In the genomic region with DNA sequence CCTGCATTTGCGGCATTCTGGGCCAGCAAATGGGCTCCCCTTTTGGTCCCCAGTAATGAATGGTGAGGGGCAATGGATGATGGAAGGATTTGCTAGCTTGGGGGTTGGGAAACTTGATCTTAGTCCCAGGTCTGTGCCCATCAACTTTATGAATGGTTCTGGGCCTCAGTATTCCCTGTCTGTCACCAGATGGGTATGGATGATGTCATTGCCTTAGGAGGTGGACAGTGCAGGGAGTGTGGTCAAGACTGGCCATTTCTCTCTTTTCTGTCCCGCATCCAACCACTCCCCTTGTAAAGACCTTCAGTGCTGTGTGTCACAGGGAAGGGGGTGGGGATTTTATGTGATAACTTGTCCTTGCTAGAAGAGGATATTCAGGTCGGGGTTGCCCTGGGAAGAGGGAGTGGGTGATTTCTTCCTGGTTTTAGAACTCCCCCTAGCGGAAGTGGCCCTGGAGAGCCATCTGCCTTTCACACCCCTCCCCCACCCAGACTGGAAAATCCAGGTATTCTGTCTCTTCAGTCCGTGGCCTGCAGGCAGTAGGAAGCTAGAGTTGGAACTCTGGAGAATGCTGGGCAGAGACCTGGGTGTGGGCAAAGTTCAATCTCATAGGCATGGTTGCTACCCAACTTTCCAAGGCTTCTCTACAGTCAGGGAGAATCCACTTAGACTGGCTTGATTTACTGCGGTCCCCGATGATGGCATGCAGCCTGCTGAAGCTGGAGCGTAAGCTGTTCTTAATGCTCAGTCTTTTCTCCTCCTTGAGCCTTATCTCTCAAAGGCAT, we compare ENCODE assay signal across 8 mouse cellular contexts. TPM values are rescaled to one million over a fixed set of nuclear protein-coding genes. Genes with fewer than 3 reads are reported as not detected.
A peak's percentile ranks its signal among the peaks of the same experiment; 100 is the strongest.
DNase-seq lines count a peak whose midpoint lies in the region; ATAC-seq and TF ChIP-seq lines count a peak whose summit lies in the region.

No protein-coding gene starts in this region.

- intact Hi-C loops in left cerebral cortex, postnatal 25 days (cut with DNase I): no loop called here
- intact Hi-C loops in left cerebral cortex, postnatal 36 days (cut with DNase I): loop anchor here (2.0 kb wide), 1 partner anchor 83 kb away; a partner anchor contains a TSS

- TF ChIP-seq CTCF in bone marrow macrophage, adult 2 months (IDR thresholded peaks at IDR 0.05; ENCODE audit: low read depth, low read length): peak; percentile 40

- H3K36me3 ChIP-seq in forebrain, embryonic 15.5 days: no peaks in the 10 kb centered on the region
- H3K36me3 ChIP-seq in lung, embryonic 16.5 days (ENCODE audit: control insufficient read depth, insufficient read depth, low read length): no peaks in the 10 kb centered on the region
- 0 out of 2 replicates have a peak, but pooled peaks cover under 1% of the 10 kb centered on the region for H3K36me3 ChIP-seq in stomach, embryonic 15.5 days

- no peaks in the 10 kb centered on the region for H3K27me3 ChIP-seq in forebrain, embryonic 15.5 days
- H3K27me3 ChIP-seq in lung, embryonic 16.5 days (ENCODE audit: control insufficient read depth, insufficient read depth, low read depth, low read length): no peaks in the 10 kb centered on the region
- H3K27me3 ChIP-seq in stomach, embryonic 15.5 days (replicated peaks): no peaks in the 10 kb centered on the region

- WGBS in forebrain, embryonic 15.5 days: 34% methylated on average over 8 of the region's 8 CpGs
- 14% methylated on average over 8 of the region's 8 CpGs for WGBS in lung, embryonic 16.5 days
- WGBS in stomach, embryonic 15.5 days: 14% methylated on average over 8 of the region's 8 CpGs

- peak overlapping the region; percentile 91 for H3K27ac ChIP-seq in bone marrow macrophage, adult 2 months (ENCODE audit: insufficient read depth, low read depth, low read length)
- 0 out of 2 replicates have a peak overlapping the region, but pooled peaks have one; percentile 96 for H3K27ac ChIP-seq in forebrain, embryonic 15.5 days (replicated peaks)
- peak overlapping the region; percentile 100 for H3K27ac ChIP-seq in lung, embryonic 16.5 days (ENCODE audit: low read length)
- peak overlapping the region; percentile 97 for H3K27ac ChIP-seq in stomach, embryonic 15.5 days

- H3K4me1 ChIP-seq in bone marrow macrophage, adult 2 months (ENCODE audit: control insufficient read depth, insufficient read depth, low read length): peaks cover 43% of the 10 kb centered on the region
- peaks cover 60% of the 10 kb centered on the region for H3K4me1 ChIP-seq in forebrain, embryonic 15.5 days
- H3K4me1 ChIP-seq in lung, embryonic 16.5 days (replicated peaks; ENCODE audit: control insufficient read depth, insufficient read depth, low read length): peaks cover 60% of the 10 kb centered on the region
- H3K4me1 ChIP-seq in stomach, embryonic 15.5 days: peaks cover 51% of the 10 kb centered on the region

- peak overlapping the region; percentile 58 for H3K4me2 ChIP-seq in forebrain, embryonic 15.5 days (replicated peaks)
- peak overlapping the region; percentile 64 for H3K4me2 ChIP-seq in lung, embryonic 16.5 days (ENCODE audit: low read depth, low read length)
- H3K4me2 ChIP-seq in stomach, embryonic 15.5 days: peak overlapping the region; percentile 80

- ATAC-seq in forebrain, embryonic 15.5 days (replicated peaks): no peak
- no peak for ATAC-seq in lung, embryonic 16.5 days (ENCODE audit: low read depth)
- ATAC-seq in stomach, embryonic 15.5 days (ENCODE audit: insufficient read depth, low FRiP score, low read depth): no peak

- H3K4me3 ChIP-seq in bone marrow macrophage, adult 2 months (ENCODE audit: insufficient read depth, low read length): peak overlapping the region; percentile 93
- H3K4me3 ChIP-seq in forebrain, embryonic 15.5 days: peak overlapping the region; percentile 98
- H3K4me3 ChIP-seq in lung, embryonic 16.5 days (ENCODE audit: low read length): peak overlapping the region; percentile 94
- peak overlapping the region; percentile 87 for H3K4me3 ChIP-seq in stomach, embryonic 15.5 days (replicated peaks)

- no peak for TF ChIP-seq POLR2A in bone marrow macrophage, adult 2 months (IDR thresholded peaks at IDR 0.05; ENCODE audit: borderline replicate concordance, low read depth, low read length)

- H3K9me3 ChIP-seq in forebrain, embryonic 15.5 days: no peaks in the 10 kb centered on the region
- H3K9me3 ChIP-seq in lung, embryonic 16.5 days (ENCODE audit: control insufficient read depth, low read length): no peaks in the 10 kb centered on the region
- no peaks in the 10 kb centered on the region for H3K9me3 ChIP-seq in stomach, embryonic 15.5 days

- peak; percentile 50 to 69 for DNase-seq in left cerebral cortex, postnatal 25 days (ENCODE audit: low spot score in 2 of 2)
- no peak for DNase-seq in left cerebral cortex, postnatal 36 days (ENCODE audit: low spot score in 2 of 2)
- peak; percentile 87 for DNase-seq in kidney, adult 9 months
- DNase-seq in layer of hippocampus, postnatal 36 days: no peak

- H3K9ac ChIP-seq in forebrain, embryonic 15.5 days (replicated peaks): peak overlapping the region; percentile 97
- peak overlapping the region; percentile 97 for H3K9ac ChIP-seq in lung, embryonic 16.5 days (ENCODE audit: low read length)
- H3K9ac ChIP-seq in stomach, embryonic 15.5 days: 0 out of 2 replicates have a peak overlapping the region, but pooled peaks have one; percentile 69

RNA-seq across cellular contexts. Expression of a gene that starts 2.8 kb away (rescaled TPM):
- 100 to 1,000 TPM; 192 to 202 TPM for total RNA-seq in left cerebral cortex, postnatal 25 days (2021)
- 100 to 1,000 TPM; 175 to 183 TPM for total RNA-seq in left cerebral cortex, postnatal 36 days (2021)
- 194 and 201 TPM in 2 replicates for polyA plus RNA-seq in bone marrow macrophage, adult 2 months (2012; ENCODE audit: insufficient read depth, insufficient read length, missing spikeins)
- polyA plus RNA-seq in forebrain, embryonic 15.5 days (2015; fragmentation: Nextera tagmentation; extraction: Ambion mirVana): 129 and 132 TPM in 2 replicates
- polyA plus RNA-seq in lung, embryonic 16.5 days (2015; fragmentation: Nextera tagmentation; extraction: Ambion mirVana): 163 and 167 TPM in 2 replicates
- 112 and 122 TPM in 2 replicates for polyA plus RNA-seq in stomach, embryonic 15.5 days (2015; fragmentation: Nextera tagmentation; extraction: Ambion mirVana)
- 10 to 100 TPM; 98.0 to 98.2 TPM for total RNA-seq in layer of hippocampus, postnatal 36 days (2021)

RNA-seq across cellular contexts. Expression of a gene that starts 19.4 kb away (rescaled TPM):
- total RNA-seq in left cerebral cortex, postnatal 25 days (2021): 100 to 1,000 TPM; 340 to 351 TPM
- total RNA-seq in left cerebral cortex, postnatal 36 days (2021): 100 to 1,000 TPM; 330 to 339 TPM
- 854 and 1,184 TPM in 2 replicates for polyA plus RNA-seq in bone marrow macrophage, adult 2 months (2012; ENCODE audit: insufficient read depth, insufficient read length, missing spikeins)
- polyA plus RNA-seq in forebrain, embryonic 15.5 days (2015; fragmentation: Nextera tagmentation; extraction: Ambion mirVana): 327 and 370 TPM in 2 replicates
- polyA plus RNA-seq in lung, embryonic 16.5 days (2015; fragmentation: Nextera tagmentation; extraction: Ambion mirVana): 495 and 578 TPM in 2 replicates
- polyA plus RNA-seq in stomach, embryonic 15.5 days (2015; fragmentation: Nextera tagmentation; extraction: Ambion mirVana): 502 and 526 TPM in 2 replicates
- 100 to 1,000 TPM; 355 TPM for total RNA-seq in layer of hippocampus, postnatal 36 days (2021)

RNA-seq across cellular contexts. Expression of a gene that starts 25.9 kb away (rescaled TPM):
- total RNA-seq in left cerebral cortex, postnatal 25 days (2021): under 1 TPM; 0.62 to 0.78 TPM
- 1 to 10 TPM in 1 of 2 experiments, not detected in 1; 1.1 TPM for total RNA-seq in left cerebral cortex, postnatal 36 days (2021)
- not detected in 2 replicates for polyA plus RNA-seq in bone marrow macrophage, adult 2 months (2012; ENCODE audit: insufficient read depth, insufficient read length, missing spikeins)
- polyA plus RNA-seq in forebrain, embryonic 15.5 days (2015; fragmentation: Nextera tagmentation; extraction: Ambion mirVana): 0.39 and 0.75 TPM in 2 replicates
- polyA plus RNA-seq in lung, embryonic 16.5 days (2015; fragmentation: Nextera tagmentation; extraction: Ambion mirVana): 0.35 TPM in 1 of 2 replicates, not detected in the other
- 0.37 and 0.60 TPM in 2 replicates for polyA plus RNA-seq in stomach, embryonic 15.5 days (2015; fragmentation: Nextera tagmentation; extraction: Ambion mirVana)
- total RNA-seq in layer of hippocampus, postnatal 36 days (2021): 1 to 10 TPM in 1 of 2 experiments, under 1 TPM in 1; 0.60 to 1.3 TPM

RNA-seq across cellular contexts. Expression of a gene that starts 35.2 kb away (rescaled TPM):
- total RNA-seq in left cerebral cortex, postnatal 25 days (2021): 10 to 100 TPM; 18.7 to 20.2 TPM
- 10 to 100 TPM; 20.2 to 20.7 TPM for total RNA-seq in left cerebral cortex, postnatal 36 days (2021)
- 19.1 and 19.8 TPM in 2 replicates for polyA plus RNA-seq in bone marrow macrophage, adult 2 months (2012; ENCODE audit: insufficient read depth, insufficient read length, missing spikeins)
- polyA plus RNA-seq in forebrain, embryonic 15.5 days (2015; fragmentation: Nextera tagmentation; extraction: Ambion mirVana): 18.0 and 18.6 TPM in 2 replicates
- 16.1 and 18.5 TPM in 2 replicates for polyA plus RNA-seq in lung, embryonic 16.5 days (2015; fragmentation: Nextera tagmentation; extraction: Ambion mirVana)
- polyA plus RNA-seq in stomach, embryonic 15.5 days (2015; fragmentation: Nextera tagmentation; extraction: Ambion mirVana): 14.8 and 16.8 TPM in 2 replicates
- total RNA-seq in layer of hippocampus, postnatal 36 days (2021): 10 to 100 TPM; 19.5 to 19.8 TPM

RNA-seq across cellular contexts. Expression of a gene that starts 39.0 kb away (rescaled TPM):
- 10 to 100 TPM; 75.4 to 75.9 TPM for total RNA-seq in left cerebral cortex, postnatal 25 days (2021)
- 10 to 100 TPM; 79.9 to 81.0 TPM for total RNA-seq in left cerebral cortex, postnatal 36 days (2021)
- 1.8 and 2.4 TPM in 2 replicates for polyA plus RNA-seq in bone marrow macrophage, adult 2 months (2012; ENCODE audit: insufficient read depth, insufficient read length, missing spikeins)
- 17.8 and 21.0 TPM in 2 replicates for polyA plus RNA-seq in forebrain, embryonic 15.5 days (2015; fragmentation: Nextera tagmentation; extraction: Ambion mirVana)
- 3.1 and 3.4 TPM in 2 replicates for polyA plus RNA-seq in lung, embryonic 16.5 days (2015; fragmentation: Nextera tagmentation; extraction: Ambion mirVana)
- 4.0 and 5.7 TPM in 2 replicates for polyA plus RNA-seq in stomach, embryonic 15.5 days (2015; fragmentation: Nextera tagmentation; extraction: Ambion mirVana)
- 10 to 100 TPM; 67.5 to 68.4 TPM for total RNA-seq in layer of hippocampus, postnatal 36 days (2021)

Comparison
In these comparisons a context has a peak if more than half of its experiments do, and no peak if none do; other contexts are left out.
1. DNase-seq: peak in left cerebral cortex, postnatal 25 days (2 of 2) and kidney, adult 9 months (single experiment); none in left cerebral cortex, postnatal 36 days (0 of 2) and layer of hippocampus, postnatal 36 days (0 of 2).
2. Peak in every context shown above with its lines, with median percentiles within 50 percentile points of each other: H3K27ac ChIP-seq, H3K4me3 ChIP-seq, H3K4me2 ChIP-seq and H3K9ac ChIP-seq.